Comparison of ENCODE assay signal across 17 mouse cellular contexts in the genomic region with DNA sequence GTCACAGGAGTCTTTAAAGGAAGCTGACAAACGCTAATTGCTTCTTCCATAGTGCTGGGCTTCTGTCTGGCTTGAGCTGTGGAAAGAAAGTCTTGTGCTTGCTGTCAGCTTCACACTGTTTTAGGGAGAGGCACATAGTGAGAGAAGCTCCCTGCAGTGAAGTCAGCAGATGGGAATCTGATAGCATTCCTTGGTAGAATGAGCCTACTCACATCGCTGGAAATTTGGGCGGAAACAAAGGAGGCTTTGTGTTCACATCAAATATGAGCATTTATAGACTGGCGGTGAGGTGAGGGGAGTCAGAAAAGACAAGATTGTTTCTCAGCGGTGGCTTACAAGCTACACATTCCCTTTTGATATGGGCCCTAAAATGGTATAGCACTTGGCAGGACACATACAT. TPM values are rescaled to one million over a fixed set of nuclear protein-coding genes. Genes with fewer than 3 reads are reported as not detected.
DNase-seq lines count a peak whose midpoint lies in the region; ATAC-seq and TF ChIP-seq lines count a peak whose summit lies in the region.
"Had no signal": no experiment of that assay in that cellular context is flagged by ENCODE, and none has a peak within 500 bp of the region (broad histone marks: within the 10 kb centered on the region; RNA-seq: fewer than 3 reads in every experiment).

No protein-coding gene starts in this region.

- H3K4me2 ChIP-seq in lung, embryonic 14.5 days: no peak overlapping the region
- no peak overlapping the region for H3K4me2 ChIP-seq in neural tube, embryonic 11.5 days (ENCODE audit: low read depth)
- H3K4me2 ChIP-seq: embryonic facial prominence, embryonic 13.5 days; limb, embryonic 12.5 days; liver, embryonic 15.5 days had no signal

- H3K4me1 ChIP-seq in lung, embryonic 14.5 days (ENCODE audit: insufficient read depth): no peaks in the 10 kb centered on the region
- H3K4me1 ChIP-seq in ES-Bruce4 (ENCODE audit: control insufficient read depth, insufficient read depth, low read length): peaks cover 3% of the 10 kb centered on the region
- H3K4me1 ChIP-seq in neural tube, embryonic 11.5 days (ENCODE audit: control insufficient read depth, insufficient read depth, low read length): no peaks in the 10 kb centered on the region; the same call in 1 of the 2 replicates

- no peak for TF ChIP-seq EP300 in ES-Bruce4 (IDR thresholded peaks at IDR 0.05; ENCODE audit: insufficient read depth, low read depth, low read length)

- no peak overlapping the region for H3K9ac ChIP-seq in lung, embryonic 14.5 days
- no peak overlapping the region for H3K9ac ChIP-seq in ES-Bruce4 (ENCODE audit: low read depth, poor library complexity, severe bottlenecking)
- no peak overlapping the region for H3K9ac ChIP-seq in neural tube, embryonic 11.5 days (ENCODE audit: low read length)
- H3K9ac ChIP-seq: embryonic facial prominence, embryonic 13.5 days; limb, embryonic 12.5 days; liver, embryonic 15.5 days had no signal

- H3K36me3 ChIP-seq in lung, embryonic 14.5 days (ENCODE audit: insufficient read depth): no peaks in the 10 kb centered on the region
- peaks cover 2% of the 10 kb centered on the region; the same call in 1 of the 2 replicates for H3K36me3 ChIP-seq in ES-Bruce4 (ENCODE audit: control insufficient read depth, insufficient read depth, low read length, poor library complexity, severe bottlenecking)
- no peaks in the 10 kb centered on the region for H3K36me3 ChIP-seq in neural tube, embryonic 11.5 days (ENCODE audit: control insufficient read depth, insufficient read depth, low read length)
- H3K36me3 ChIP-seq: embryonic facial prominence, embryonic 13.5 days; forebrain, embryonic 10.5 days; limb, embryonic 12.5 days; liver, embryonic 15.5 days had no signal

- peaks cover 14% of the 10 kb centered on the region; the same call in 1 of the 2 replicates for H3K27me3 ChIP-seq in lung, embryonic 14.5 days (ENCODE audit: insufficient read depth, low read length)
- no peaks in the 10 kb centered on the region for H3K27me3 ChIP-seq in ES-Bruce4 (ENCODE audit: control insufficient read depth, insufficient read depth, low read length, poor library complexity, severe bottlenecking)
- H3K27me3 ChIP-seq in neural tube, embryonic 11.5 days (ENCODE audit: control insufficient read depth, insufficient read depth, low read length): peaks cover 9% of the 10 kb centered on the region; the same call in 1 of the 2 replicates

- 0 out of 2 replicates have a peak, but pooled peaks have one; percentile 12 for ATAC-seq in lung, embryonic 14.5 days (ENCODE audit: insufficient read depth)
- no peak for ATAC-seq in neural tube, embryonic 11.5 days (ENCODE audit: insufficient read depth, low FRiP score, low TSS enrichment)
- no peak for ATAC-seq in CD4-positive, CD25-positive, alpha-beta regulatory T cell, adult 4 months
- ATAC-seq: intestine, postnatal 0 days had no signal

- no peak for TF ChIP-seq CTCF in lung, embryonic 14.5 days (IDR thresholded peaks at IDR 0.05; ENCODE audit: low read depth)
- TF ChIP-seq CTCF in ES-Bruce4 (IDR thresholded peaks at IDR 0.05; ENCODE audit: low read depth, low read length): no peak

- peak; percentile 53 for DNase-seq in lung, embryonic 14.5 days
- DNase-seq in lung, adult 18-20 months: no peak
- DNase-seq in brain, adult 2 months (ENCODE audit: low read depth, low spot score): peak; percentile 17
- DNase-seq in neural tube, embryonic 11.5 days (ENCODE audit: low spot score): peak; percentile 26
- DNase-seq in cerebellum, adult 9-10 months: no peak
- DNase-seq: adrenal gland, adult 2 months; cerebellum, adult 9-11 months; lung, postnatal 4 days had no signal

- no peak overlapping the region for H3K27ac ChIP-seq in lung, embryonic 14.5 days (ENCODE audit: low read depth)
- peak overlapping the region; percentile 73 for H3K27ac ChIP-seq in ES-Bruce4 (ENCODE audit: insufficient read depth, low read length)
- H3K27ac ChIP-seq in neural tube, embryonic 11.5 days (ENCODE audit: low read depth, low read length): no peak overlapping the region
- H3K27ac ChIP-seq: embryonic facial prominence, embryonic 13.5 days; forebrain, embryonic 10.5 days; kidney, postnatal 0 days; layer of hippocampus, adult 2 months; limb, embryonic 12.5 days; liver, embryonic 15.5 days had no signal

- H3K9me3 ChIP-seq in lung, embryonic 14.5 days (ENCODE audit: low read depth, low read length): no peaks in the 10 kb centered on the region
- H3K9me3 ChIP-seq in ES-Bruce4 (replicated peaks; ENCODE audit: control insufficient read depth, insufficient read depth, low read length, poor library complexity, severe bottlenecking): no peaks in the 10 kb centered on the region
- no peaks in the 10 kb centered on the region for H3K9me3 ChIP-seq in neural tube, embryonic 11.5 days (ENCODE audit: control insufficient read depth, low read length)
- H3K9me3 ChIP-seq: embryonic facial prominence, embryonic 13.5 days; forebrain, embryonic 10.5 days; limb, embryonic 12.5 days; liver, embryonic 15.5 days had no signal

- H3K4me3 ChIP-seq in lung, embryonic 14.5 days (ENCODE audit: low read depth, low read length): no peak overlapping the region
- H3K4me3 ChIP-seq in ES-Bruce4 (ENCODE audit: low read depth, low read length): no peak overlapping the region
- no peak overlapping the region for H3K4me3 ChIP-seq in neural tube, embryonic 11.5 days (ENCODE audit: low read depth, low read length)
- H3K4me3 ChIP-seq: embryonic facial prominence, embryonic 13.5 days; forebrain, embryonic 10.5 days; layer of hippocampus, adult 2 months; limb, embryonic 12.5 days; liver, embryonic 15.5 days had no signal

- no peak for TF ChIP-seq POLR2A in ES-Bruce4 (IDR thresholded peaks at IDR 0.05; ENCODE audit: insufficient read depth, low read length)

- WGBS in lung, embryonic 14.5 days: 25% methylated on average over 5 of the region's 5 CpGs
- 48% methylated on average over 5 of the region's 5 CpGs for WGBS in neural tube, embryonic 11.5 days

RNA-seq across cellular contexts. Expression of a gene that starts 2.0 kb away (rescaled TPM):
- polyA plus RNA-seq in lung, embryonic 14.5 days (2014; fragmentation: Nextera tagmentation; extraction: Ambion mirVana): 2.3 and 3.9 TPM in 2 replicates
- 62.0 and 64.3 TPM in 2 replicates for polyA plus RNA-seq in ES-Bruce4 (2011; ENCODE audit: insufficient read depth, insufficient read length, low read depth, missing spikeins)
- 0.17 and 0.43 TPM in 2 replicates for polyA plus RNA-seq in neural tube, embryonic 11.5 days (2014; fragmentation: Nextera tagmentation; extraction: Ambion mirVana)
- polyA plus RNA-seq in CD4-positive, CD25-positive, alpha-beta regulatory T cell, adult 4 months (2017; shearing (Covaris generic)): 1 to 10 TPM; 1.2 to 2.0 TPM

RNA-seq across cellular contexts. Expression of a gene that starts 15.9 kb away (rescaled TPM):
- polyA plus RNA-seq in lung, embryonic 14.5 days (2014; fragmentation: Nextera tagmentation; extraction: Ambion mirVana): 5.7 and 5.8 TPM in 2 replicates
- polyA plus RNA-seq in ES-Bruce4 (2011; ENCODE audit: insufficient read depth, insufficient read length, low read depth, missing spikeins): 5.9 and 10.5 TPM in 2 replicates
- 7.1 and 7.7 TPM in 2 replicates for polyA plus RNA-seq in neural tube, embryonic 11.5 days (2014; fragmentation: Nextera tagmentation; extraction: Ambion mirVana)
- polyA plus RNA-seq in CD4-positive, CD25-positive, alpha-beta regulatory T cell, adult 4 months (2017; shearing (Covaris generic)): 1 to 10 TPM; 3.4 to 4.5 TPM

RNA-seq across cellular contexts. Expression of a gene that starts 35.1 kb away (rescaled TPM):
- polyA plus RNA-seq in lung, embryonic 14.5 days (2014; fragmentation: Nextera tagmentation; extraction: Ambion mirVana): 18.0 and 18.6 TPM in 2 replicates
- polyA plus RNA-seq in ES-Bruce4 (2011; ENCODE audit: insufficient read depth, insufficient read length, low read depth, missing spikeins): 47.6 and 49.5 TPM in 2 replicates
- 13.9 and 14.8 TPM in 2 replicates for polyA plus RNA-seq in neural tube, embryonic 11.5 days (2014; fragmentation: Nextera tagmentation; extraction: Ambion mirVana)
- 1 to 10 TPM; 1.6 to 2.1 TPM for polyA plus RNA-seq in CD4-positive, CD25-positive, alpha-beta regulatory T cell, adult 4 months (2017; shearing (Covaris generic))

Comparison
In these comparisons a context has a peak if more than half of its experiments do, and no peak if none do; other contexts are left out.
1. DNase-seq: peak in lung, embryonic 14.5 days (single experiment), brain, adult 2 months (single experiment) and neural tube, embryonic 11.5 days (single experiment); none in lung, adult 18-20 months (0 of 2) and cerebellum, adult 9-10 months (single experiment).
2. RNA of a gene that starts 2.0 kb away (polyA plus RNA-seq): 62.0 to 64.3 TPM in ES-Bruce4; 2.3 to 3.9 TPM in lung, embryonic 14.5 days, 1.2 to 2.0 TPM in CD4-positive, CD25-positive, alpha-beta regulatory T cell, adult 4 months and 0.17 to 0.43 TPM in neural tube, embryonic 11.5 days; every median in the first group is over 10 times any median in the second.